Mouse (Mus musculus) ES-Bruce4 (cell line): Measurements from ENCODE around the gene Atp6v1b1.

Experiments used
- CTCF ChIP-seq: IDR thresholded peaks from one replicate; pipeline ENCODE4 v1.8.1; 2011; ENCODE audit warnings: low read depth, low read length
- EP300 ChIP-seq: IDR thresholded peaks from 2 replicates; pipeline ENCODE4 v1.6.1; 2011; ENCODE audit warnings: low read depth, low read length; ENCODE audit not compliant: insufficient read depth
- POLR2A ChIP-seq: IDR thresholded peaks from one replicate; pipeline ENCODE4 v1.8.1; 2011; ENCODE audit warnings: low read length; ENCODE audit not compliant: insufficient read depth

GRCm38 (mm10) chr6:83796686-83797085, 53.9 kb downstream of the Atp6v1b1 start:
- no peak for TF ChIP-seq EP300
- no peak for TF ChIP-seq CTCF
- no peak for TF ChIP-seq POLR2A
